Mouse (Mus musculus) right cerebral cortex, postnatal 10 days (tissue): ENCODE data around the gene Myof.
A peak's percentile ranks its signal among the peaks of the same experiment; 100 is the strongest.

ENCODE experiments used
- DNase-seq, 2 experiments: peaks; one replicate each; pipeline ENCODE4 v3.0.0; 2021; ENCODE audit warnings: low spot score in 2 of 2

Gene Myof

DNA sequence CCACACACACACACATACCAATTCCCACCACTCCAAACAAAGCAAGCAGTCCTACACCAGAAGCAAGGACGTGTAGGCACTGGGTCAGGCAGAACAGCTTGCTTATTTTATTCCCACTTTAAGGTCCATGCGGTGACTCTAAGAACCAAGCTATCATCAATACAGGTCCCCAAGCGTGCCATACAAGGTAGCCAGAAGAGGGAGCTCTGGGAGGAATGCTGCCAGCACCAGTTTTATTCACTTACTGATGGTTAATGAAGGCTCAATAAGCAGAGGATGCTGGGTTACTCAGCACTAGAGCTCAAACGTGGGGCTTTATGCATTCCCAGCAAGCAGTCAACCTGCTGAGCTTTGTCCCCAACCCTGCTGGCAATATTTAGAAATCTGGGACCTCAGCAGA lies 96.7 kb downstream of the Myof start:
- DNase-seq: peak in 1 of 2 experiments; percentile 30

DNA sequence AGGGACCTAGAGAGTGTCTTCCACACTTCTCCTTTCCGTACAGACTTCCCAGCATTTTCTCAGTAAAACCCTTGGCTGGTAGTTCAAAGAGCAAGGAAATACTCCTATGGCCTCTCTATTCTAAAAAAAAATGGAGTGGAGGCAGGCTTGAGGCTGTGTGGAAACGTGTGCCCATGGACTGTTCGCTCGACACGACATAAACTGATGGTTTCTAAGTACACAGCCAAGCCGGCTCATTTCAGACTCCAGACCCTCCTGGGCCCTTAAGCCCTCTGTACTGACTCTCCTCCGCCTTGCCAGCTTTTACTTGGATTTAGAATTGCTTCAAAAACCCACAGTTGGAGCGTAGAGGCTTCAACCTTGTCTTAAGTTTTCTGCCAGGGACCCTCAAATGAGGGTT lies 97.3 kb downstream of the Myof start:
- no peak for DNase-seq

DNA sequence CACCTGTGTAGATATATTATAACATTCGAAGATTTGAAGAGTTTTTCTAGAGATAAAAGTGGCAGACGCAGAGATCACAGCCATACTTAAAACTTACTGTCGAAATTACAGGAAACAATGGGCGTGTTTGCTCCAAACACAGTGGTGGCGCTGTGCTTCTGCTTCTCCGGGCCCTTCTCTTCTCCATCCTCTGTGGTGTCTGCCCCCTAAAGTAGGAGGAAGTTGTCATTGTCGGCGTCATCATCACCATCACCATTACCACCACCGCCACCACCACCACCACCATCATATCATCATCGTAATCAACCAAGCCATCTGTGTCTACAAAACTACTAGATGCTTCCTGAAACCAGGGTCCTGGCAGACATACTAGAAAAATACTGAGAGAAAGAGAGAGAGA lies 104.2 kb downstream of the Myof start:
- DNase-seq: no peak

DNA sequence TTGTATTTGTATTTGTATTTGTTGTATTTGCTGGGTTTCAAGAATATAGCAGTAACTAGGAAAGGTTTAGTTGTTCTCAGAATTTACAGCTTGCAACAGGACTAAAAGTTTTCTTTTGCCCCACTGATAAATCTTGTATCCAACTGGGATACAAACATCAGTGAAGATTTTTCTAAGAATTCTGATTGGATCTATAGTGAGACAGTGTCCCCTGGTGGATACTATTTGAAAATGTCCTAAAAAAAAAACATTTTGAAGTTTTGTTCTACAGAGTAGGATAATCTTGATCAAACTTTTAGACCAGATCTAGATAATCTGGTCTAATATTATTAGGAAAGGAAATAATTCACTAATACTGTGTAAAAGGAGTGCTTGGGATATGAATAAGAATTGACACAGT lies 106.3 kb downstream of the Myof start:
- DNase-seq: no peak

DNA sequence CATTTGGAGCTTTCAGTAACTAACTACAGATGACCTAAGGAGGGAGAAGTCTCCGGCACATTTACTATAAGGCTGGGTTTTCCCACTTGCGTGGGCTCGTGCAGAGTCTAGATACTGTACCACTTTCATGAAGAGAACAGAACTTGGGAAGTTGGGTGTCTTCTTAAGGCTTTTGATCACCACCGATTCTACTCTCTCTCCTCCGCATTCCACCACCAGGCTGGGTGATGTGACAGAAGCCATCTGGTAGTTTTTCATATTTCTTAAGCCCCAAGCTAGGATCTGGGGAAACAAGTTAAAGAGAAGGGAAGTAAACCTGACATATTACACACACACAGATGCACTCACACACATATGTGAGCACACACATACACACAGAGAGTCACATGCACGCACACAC lies 108.7 kb downstream of the Myof start:
- DNase-seq: no peak

DNA sequence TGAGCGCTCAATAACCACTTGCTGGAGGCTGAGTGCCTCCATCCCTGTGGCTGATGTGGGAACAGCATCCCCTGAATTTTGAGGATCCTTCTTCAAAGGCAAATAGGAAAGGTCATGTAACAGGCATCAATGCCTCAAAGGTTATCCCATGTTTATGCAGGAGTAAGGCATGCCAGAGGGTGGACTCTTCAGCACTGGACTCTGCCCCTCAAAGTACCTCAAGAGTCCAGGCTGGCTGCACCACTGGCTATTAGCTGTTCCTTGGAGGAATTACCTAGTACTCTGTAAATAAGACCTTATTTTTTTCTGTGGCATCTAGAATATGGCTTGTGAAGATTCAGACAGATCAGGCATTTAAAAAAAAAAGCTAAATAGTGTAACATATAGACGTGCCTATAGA lies 111.2 kb downstream of the Myof start:
- no peak for DNase-seq

DNA sequence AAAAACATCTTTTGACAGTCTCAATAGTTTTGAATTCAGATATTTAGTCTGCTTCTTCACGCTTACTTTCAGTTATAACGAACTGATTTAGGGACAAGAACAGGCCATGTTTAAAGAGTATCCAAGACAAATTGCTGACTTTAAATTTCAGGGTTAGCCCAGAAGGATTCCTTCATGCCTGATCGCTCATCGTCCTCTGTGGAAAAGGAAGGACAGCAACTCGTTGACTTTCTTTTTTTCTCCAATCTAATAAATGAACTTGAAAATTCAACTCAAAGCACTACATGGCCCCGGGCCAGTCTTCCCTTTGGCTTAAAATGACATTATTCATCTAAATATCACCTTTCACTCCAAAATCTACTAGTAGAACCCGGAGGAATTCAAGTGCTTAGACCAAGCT lies 115.5 kb downstream of the Myof start:
- no peak for DNase-seq

DNA sequence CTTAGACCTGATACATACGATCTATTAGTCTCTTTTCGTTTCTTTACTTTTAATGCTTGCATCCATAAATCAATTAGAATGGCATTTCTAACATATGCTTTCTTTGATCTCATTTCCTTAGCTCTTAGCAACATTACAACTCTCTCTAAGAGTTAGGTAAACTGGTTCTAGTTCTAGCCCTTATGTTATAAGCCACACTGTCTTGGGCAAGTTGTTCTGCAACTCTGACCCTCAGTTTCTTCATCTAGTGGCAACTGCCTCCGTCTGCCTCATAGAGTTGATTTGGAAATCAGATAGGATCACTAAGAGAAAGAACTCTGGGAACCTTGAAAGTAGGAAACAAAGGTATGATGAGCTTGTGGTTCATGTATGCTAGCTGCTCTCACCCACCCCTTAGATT lies 118.1 kb downstream of the Myof start:
- no peak for DNase-seq

DNA sequence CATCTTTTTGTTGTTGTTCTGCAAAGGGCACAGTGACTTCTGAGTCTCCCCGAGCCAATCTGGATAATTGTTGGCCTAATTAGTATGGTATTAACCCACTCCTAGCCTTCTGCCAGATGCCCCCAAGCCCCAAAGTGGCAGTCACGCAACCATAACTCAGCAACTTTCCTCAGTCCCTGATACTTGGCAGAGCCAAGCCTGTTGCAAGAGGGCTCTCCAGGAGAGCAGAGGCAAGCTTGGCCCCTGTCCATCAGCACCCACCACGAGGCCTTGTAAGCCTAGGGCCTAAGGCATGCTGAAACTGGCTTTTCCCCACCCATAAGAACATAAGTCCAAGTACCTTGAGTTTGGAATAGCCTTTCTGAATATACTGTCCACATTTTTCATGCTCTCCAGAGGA lies 119.1 kb downstream of the Myof start:
- DNase-seq: no peak

DNA sequence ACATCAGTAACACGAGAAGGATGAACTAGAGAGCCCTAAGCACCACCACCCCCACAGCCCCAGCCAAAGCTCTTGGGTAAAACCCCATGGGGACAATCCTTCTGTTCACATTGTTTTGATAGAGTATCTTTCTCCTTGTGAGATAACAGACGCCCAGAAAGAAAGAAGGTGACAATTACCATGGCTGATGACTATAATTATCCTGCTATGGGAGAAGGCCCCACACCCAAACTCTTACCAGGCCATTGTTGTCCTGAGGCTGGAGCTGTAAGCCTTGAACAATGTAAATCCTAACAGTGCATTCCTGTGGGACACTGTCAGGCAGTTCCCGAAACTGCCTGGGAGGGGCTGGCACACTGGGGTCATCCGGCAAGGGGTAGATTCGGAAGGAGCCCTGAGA lies 122.3 kb downstream of the Myof start:
- no peak for DNase-seq

DNA sequence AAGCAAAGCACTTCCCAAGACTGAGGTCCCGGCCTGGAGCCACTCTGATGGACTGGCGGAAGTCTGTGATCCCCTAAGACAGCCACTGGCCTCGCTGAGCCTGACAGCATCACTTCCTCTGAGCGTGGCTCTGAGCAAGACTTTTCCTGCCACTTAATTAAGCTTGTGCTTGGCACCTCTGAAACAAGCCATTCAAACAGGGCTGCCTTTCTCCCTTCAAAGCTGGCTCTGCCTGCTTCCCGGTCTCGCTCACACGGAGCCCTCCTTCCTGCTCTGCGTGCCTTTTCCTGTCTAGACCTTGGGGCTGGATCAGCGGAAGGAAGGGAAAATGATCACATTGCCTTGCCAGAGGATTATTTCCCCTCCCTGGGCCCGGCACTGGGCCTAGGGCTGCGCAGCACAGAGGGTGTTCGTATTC lies 124.9 kb downstream of the Myof start:
- peak; percentile 26 to 31 for DNase-seq

DNA sequence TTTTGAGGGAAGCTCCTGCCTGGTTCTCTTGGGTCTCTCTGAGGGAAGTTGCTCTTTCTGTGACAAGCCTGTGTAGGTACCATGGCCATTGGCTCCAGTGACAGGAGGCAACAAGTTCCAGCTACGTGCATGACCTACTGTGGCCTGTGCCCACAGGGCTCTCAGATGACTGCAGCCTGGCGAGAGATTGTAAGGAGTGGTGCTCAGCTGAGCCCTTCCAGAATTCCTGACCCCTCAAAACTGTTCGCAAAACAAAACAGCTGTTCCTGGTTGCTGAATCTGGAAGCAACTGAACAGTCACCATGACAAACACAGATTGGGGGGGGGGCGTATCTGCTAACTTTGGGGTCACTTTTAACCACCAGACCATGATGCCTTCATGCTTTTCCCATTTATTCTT lies 129.1 kb downstream of the Myof start:
- no peak for DNase-seq

DNA sequence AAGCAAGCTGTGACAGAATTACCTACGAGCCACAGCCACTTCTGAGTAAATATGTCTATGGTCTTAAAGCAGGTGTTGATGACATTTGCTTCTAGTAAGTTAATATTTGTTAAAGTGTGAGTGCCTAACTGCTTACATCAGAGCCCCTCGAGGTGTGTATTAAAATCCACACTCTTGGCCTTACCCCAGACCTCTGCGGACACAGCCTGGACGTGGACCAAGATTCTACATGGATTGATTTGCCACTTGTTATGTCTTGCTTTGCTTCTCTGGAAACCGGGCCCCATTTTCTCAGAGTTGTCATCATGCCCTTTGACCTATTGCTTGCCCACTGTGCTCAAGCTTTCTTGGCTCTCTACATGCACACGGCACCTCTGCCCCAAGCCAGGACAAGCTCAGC lies 130.9 kb downstream of the Myof start:
- DNase-seq: no peak

DNA sequence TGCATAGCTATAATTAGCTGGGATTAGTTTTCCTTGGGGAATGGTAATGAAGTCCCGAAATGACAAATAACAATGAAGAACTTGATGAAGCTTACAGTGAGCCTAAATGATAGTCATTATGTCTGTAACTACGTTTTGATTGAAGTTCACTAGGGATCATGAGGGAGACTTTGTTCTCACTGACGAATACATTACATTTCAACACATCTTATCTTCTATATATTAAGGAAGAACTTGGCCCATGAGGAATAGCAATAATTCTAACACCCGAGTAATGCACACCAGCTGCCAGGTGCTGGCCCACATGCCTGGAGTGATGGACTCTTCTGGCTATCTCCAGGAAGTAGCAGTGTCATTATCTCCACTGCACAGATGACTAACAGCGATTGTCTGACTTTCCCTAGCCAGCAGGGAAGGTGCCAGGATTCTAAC lies 133.5 kb downstream of the Myof start:
- peak in 1 of 2 experiments; percentile 26 for DNase-seq

DNA sequence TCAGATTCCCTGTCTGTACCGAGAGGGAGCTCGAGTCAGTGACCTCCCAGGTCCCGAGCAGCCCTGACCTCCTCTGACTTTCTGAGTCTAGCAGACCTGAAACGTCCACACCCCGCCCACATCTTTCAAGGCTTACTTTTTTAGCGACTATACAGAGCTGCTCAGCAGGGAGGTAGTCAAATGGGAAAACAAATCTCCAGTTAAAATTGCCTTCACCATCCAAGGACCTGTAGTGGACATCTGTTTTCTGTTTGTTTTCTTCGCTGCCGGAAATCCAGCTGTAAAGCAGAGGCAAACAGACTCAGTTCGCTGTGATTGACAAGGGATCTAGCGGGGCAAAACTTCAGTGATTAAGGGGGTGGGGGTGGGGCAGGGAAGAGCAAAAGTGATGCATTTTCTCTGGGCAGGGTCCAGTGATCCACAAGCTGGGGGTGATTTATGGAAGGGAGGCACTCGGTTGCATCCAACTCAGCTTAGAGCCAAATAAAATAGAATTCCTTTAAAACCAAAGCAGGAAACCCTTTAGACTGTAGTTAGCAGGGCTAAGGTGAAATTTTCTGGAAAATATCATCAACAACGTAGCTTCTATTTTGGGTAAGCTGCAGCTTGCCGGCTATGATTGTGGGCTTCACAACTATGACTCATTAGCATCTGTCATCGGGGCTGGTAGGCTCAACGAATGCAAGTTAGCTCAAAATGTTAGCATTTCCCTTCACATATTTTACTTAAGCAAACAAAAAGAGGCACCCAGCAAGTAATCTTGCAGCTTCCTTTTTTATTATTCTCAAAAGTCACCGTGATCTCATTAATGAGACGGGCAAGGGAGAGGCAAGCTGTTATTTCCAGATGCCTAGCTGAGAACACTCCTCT lies 135.7 kb downstream of the Myof start:
- DNase-seq: peak; percentile 28 to 49

DNA sequence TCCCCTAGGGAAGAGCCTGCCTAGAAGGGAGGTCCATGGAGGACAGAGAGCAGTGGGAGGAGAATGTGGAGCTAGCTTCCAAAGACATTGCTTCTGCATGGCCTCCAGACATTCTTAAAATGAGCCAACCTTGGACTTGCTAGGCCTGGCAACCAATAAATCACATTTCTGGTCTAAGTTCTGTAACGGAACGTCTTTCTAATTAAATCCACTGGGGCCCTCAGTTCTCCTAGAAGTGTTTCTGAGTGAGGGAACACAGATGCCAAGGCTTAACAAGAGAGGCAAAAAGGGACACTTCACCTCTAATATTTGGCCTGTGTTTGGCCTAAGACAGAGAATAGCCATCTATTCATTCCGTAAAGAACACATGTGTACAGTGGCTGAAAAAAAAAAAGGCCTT lies 136.5 kb downstream of the Myof start:
- DNase-seq: no peak

DNA sequence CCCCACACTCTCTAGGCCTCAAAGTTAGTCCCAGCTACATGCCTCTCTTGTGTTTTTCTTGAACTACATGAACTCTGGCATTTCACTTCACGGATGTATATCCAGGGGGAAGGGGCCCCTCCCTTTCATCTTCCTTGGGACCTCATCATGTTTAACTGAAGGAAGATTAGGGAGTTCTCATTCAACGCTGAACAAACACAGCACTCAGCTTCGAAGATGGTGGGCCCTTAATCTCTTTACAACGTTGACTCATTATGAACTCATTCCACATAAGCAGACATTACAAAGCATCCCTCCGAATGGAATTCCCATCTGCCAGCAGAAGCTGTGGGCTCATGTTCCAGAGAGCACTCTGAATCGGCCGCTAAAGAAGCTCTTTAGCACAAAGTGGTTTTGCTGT lies 147.3 kb downstream of the Myof start:
- no peak for DNase-seq

DNA sequence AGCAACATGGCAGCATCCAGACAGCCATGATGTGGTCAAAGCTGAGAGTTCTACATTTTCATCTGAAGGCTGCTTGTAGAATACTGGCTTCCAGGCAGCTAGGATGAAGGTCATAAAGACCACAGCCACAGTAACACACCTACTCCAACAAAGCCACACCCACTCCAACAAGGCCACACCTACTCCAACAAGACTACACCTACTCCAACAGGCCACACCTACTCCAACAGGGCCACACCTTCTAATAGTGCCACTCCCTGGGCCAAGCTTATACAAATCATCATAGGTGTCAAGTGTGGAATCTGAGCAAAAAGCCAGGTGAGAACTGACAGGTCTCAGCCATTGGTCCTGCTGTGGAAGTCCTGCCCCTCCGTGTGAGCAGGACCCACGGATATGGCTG lies 152.4 kb downstream of the Myof start:
- no peak for DNase-seq

DNA sequence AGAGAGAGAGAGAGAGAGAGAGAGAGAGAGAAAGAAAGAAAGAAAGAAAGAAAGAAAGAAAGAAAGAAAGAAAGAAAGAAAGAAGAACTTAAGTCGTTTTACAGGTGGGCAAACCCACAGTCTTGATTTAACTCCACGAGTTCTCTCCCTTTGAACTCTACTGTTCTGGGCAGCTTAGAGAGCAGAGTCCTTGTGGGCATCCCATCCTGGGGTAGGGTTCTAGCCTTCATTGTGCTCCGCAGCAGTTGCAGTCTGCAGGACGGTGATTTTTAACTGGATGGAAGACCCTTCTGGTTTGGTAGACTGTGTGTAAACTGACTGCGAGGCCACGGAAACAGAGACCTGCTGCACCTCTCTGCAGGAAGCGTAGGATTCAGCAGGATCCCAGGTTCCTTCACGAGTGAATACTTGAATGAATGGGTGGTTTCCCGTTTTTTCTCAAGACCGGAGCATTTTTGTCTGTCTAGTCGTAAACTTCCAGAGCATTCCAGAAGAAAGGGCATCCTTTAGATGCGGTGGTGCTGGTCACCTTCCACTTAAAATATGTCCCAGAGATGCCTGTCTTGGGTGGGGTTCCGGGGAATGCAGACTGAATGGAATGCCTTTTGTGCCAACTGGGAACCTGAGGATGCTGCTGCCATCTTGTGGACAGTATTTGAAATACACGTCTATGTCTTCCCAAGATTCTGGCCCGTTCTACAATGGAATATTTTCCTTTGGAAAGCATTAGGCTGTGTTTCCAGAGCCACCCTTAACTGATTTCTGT lies 156.8 kb downstream of the Myof start:
- DNase-seq: peak; percentile 74 to 76

DNA sequence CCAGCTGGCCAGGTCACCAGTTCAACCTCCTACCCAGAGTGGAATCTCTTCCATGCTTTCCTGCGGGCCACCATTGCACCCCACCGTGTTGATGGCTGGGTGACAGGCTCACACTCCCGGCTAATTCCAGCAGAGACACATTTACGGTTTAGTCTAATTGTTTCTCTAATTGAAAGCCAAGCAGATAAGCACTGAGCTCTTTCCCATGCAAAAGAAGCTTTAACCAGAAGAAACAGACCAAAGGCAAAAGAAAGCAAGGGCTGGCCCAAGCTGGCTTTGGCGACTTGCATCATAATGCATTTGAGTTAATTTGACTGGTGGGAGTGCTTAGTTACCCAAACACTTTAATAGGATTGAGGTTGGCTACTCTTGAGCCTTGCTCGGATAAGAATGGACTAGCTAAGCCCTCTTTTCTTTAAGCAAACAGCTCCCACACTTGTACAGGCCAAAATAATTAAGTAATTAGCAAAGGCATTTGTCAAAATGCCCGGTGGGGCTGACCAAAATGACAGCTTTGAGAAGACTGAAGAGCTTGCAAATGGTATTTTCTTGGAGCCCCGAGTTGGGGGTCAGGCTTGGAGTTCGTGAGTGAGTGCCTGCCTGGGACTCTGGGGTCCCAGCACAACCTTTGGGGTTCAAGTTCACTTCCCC lies 161.8 kb downstream of the Myof start:
- DNase-seq: no peak

DNA sequence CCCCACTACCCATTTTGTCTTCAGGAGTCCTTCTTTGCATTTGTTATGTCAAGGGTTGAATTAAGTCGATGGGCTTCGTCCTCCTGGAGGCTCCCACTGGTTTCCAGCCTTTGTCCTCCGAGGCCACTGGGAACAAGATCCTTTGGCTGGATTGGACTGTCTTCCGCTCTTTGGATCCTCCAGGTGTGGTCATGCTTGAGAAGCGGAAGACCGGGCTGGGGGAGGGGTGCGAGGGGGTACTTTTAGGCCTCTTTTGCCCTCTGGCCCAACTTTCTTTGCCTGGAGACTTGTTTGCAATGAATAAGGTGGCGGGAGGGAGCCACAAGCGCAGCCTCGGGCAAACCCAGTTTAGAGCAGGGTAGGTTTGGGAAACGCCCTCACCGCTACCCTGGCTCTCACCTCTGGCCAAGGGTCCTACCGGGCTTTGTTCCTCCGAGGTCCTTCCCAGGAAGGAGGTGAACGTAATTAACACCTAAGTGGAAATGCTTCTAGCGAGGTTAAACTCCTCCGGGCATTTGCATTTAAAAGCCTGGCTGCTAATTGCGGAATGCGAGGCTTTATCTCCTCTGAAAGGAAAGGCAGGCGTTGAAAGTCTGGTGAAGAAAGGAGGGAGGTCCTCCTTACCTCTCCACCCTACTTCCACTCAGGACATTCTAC lies 165.7 kb downstream of the Myof start:
- DNase-seq: no peak

DNA sequence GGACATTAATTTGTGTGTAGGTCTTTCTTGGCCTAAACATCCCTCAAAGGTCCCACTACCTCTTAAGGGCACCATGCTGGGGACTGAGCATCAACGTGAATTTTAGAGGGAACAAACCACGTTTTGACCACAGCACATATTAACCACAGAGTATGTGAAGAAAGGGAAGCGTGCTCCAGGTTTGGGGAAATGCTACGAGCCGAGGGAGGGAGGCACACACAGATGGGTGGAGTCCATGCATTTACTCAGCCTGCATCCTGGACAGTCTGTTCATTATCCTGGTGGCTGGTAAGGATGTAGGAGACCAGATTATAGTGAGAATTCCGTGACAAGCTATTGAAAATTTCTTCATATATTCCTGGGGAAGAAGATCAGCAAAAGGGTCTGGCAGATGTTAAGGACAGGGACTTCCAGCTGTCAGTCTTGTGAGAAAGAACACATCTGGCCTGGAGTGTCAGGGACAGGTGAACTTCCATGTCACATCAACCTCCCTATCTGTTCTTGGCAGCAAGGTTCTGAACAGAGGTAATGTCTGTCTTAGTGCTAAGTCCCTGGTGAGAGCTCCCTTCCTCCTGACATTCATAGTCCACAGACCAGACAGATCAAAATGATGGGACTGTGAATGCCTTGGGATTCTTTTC lies 166.7 kb downstream of the Myof start:
- no peak for DNase-seq
